Comparison of ENCODE assay signal across 8 mouse cellular contexts in genomic region chr17:25874721-25875170, GRCm38 (mm10). TPM values are rescaled to one million over a fixed set of nuclear protein-coding genes. Genes with fewer than 3 reads are reported as not detected.
DNase-seq lines count a peak whose midpoint lies in the region; ATAC-seq lines count a peak whose summit lies in the region.

Gene Mettl26 (plus strand): TSS chr17:25875074.

- peak; percentile 90 for DNase-seq in ZHBTc4 (ENCODE audit: low read depth, low spot score)
- peak; percentile 94 to 96 for DNase-seq in cerebellum, postnatal 4 days (ENCODE audit: low spot score in 2 of 2)
- peak; percentile 94 for DNase-seq in gastrocnemius, adult 18-20 months (ENCODE audit: low spot score)
- DNase-seq in layer of hippocampus, postnatal 36 days = peak; percentile 96 to 98
- DNase-seq in lung, postnatal 25 days (ENCODE audit: low spot score) = peak; percentile 94
- DNase-seq in retina, adult 2 months (ENCODE audit: low read depth, low spot score) = peak; percentile 79
- peak; percentile 95 for DNase-seq in thymus, postnatal 25 days

- WGBS in hindbrain, embryonic 15.5 days = under 1% methylated on average over 25 of the region's 25 CpGs

- H3K4me1 ChIP-seq in hindbrain, embryonic 15.5 days (replicated peaks) = peaks cover 27% of the 10 kb centered on the region

- peak within 1 kb of the TSS; percentile 85 for H3K9ac ChIP-seq in hindbrain, embryonic 15.5 days

- H3K27me3 ChIP-seq in hindbrain, embryonic 15.5 days = no peaks in the 10 kb centered on the region

- H3K4me2 ChIP-seq in hindbrain, embryonic 15.5 days = peak within 1 kb of the TSS; percentile 90

- ATAC-seq in hindbrain, embryonic 15.5 days (ENCODE audit: low FRiP score, low read depth) = peak; percentile 67

- no peaks in the 10 kb centered on the region for H3K9me3 ChIP-seq in hindbrain, embryonic 15.5 days

- H3K36me3 ChIP-seq in hindbrain, embryonic 15.5 days = 0 out of 2 replicates have a peak, but pooled peaks cover 3% of the 10 kb centered on the region

- peak within 1 kb of the TSS; percentile 95 for H3K27ac ChIP-seq in hindbrain, embryonic 15.5 days (replicated peaks)

- H3K4me3 ChIP-seq in hindbrain, embryonic 15.5 days = peak within 1 kb of the TSS; percentile 64

RNA-seq across cellular contexts. Expression of gene Mettl26, which starts in this region (rescaled TPM):
- total RNA-seq in gastrocnemius, adult 18-20 months (2021) = 10 to 100 TPM; 25.4 to 33.4 TPM
- polyA plus RNA-seq in hindbrain, embryonic 15.5 days (2015; fragmentation: Nextera tagmentation; extraction: Ambion mirVana) = 58.7 and 64.1 TPM in 2 replicates
- total RNA-seq in layer of hippocampus, postnatal 36 days (2021) = 10 to 100 TPM; 36.3 to 37.7 TPM

Comparison
In these comparisons a context has a peak if more than half of its experiments do, and no peak if none do; other contexts are left out.
1. Peak in every context shown above with its lines: DNase-seq, ATAC-seq, H3K4me3 ChIP-seq and H3K27ac ChIP-seq.